Mouse (Mus musculus) testis, postnatal 10 days (tissue): ENCODE measurements at regions not wholly inside any gene's neighbourhood (a gene's known extent, or its start where the extent isn't known, plus 50 kb on each side); places are given as distances from the start of the nearest gene placed in this dataset.

Experiments used
- DNase-seq: peaks from one replicate; pipeline ENCODE4 v3.0.0; 2021; ENCODE audit warnings: low spot score

DNA sequence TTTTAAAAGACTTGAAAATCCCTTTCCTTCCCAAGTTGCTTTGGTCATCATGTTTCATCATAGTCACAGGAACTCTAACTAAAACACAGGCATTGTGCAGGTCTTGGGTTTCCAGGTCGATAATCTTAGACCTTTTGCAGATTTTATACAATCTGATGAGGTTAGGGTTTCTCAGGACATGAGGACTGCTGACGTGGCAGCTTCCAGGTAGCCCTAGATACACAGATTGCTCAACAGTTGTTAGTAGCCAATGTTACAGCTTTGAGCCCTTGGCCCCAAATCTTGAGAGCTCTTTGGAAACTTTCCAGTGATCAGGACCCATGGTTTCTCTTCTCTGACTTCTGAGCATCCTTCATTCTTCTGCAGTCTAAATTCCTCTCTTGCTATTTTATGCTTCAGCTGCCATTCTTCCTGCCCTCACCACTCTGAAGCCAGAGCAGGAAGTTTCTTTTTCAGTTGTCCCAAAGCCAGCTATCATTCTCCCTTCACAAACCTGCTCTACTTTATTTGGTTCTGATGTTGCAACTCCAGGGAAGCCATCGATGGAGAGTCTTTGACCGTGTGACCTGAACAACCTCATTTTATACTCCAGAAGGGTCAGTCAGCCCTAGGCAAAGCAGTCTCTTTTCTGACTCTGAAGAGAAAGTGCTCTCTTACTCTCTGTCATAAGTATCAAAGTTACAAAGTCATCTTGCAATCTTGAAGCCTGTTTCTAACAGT is 71.3 kb upstream of the A1bg start:
- DNase-seq = no peak

GRCm38 (mm10) chr15:60993394-60993793 is 70.6 kb upstream of the A1bg start:
- DNase-seq = no peak

GRCm38 (mm10) chr15:60982576-60982975 is 59.8 kb upstream of the A1bg start:
- DNase-seq = no peak
